Mouse (Mus musculus): ENCODE results near the gene Bin2. TPM values are rescaled to one million over a fixed set of nuclear protein-coding genes. Genes with fewer than 3 reads are reported as not detected.

Bin2 gene
- polyA plus RNA-seq, 1 experiment: 4.5 TPM

DNA sequence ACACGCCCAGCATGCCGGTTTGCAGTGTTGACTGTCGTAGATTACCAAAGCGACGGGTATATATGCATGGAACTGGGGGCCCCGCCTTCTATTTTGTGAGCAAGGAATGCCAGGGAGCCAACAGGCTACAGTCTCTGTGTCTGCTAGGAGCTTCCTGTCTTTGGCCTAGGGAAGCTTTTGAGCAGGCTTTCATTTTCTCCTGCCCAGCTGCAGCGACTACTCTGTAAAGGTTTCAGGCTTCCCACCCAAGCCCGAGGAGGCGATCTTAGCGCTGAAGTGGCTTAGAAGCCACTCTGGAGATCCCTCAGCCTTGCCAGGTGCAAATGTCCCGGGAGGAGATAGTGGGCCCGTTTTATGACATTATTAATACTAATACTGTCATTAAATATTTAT is 70.5 kb downstream of the Bin2 start:
- WGBS: 2% methylated on average over 12 of the region's 12 CpGs
- DNase-seq (ENCODE audit: low read depth, low spot score): no peak

GRCm38 (mm10) chr15:100598287-100598882 is 71.0 kb downstream of the Bin2 start:
- DNase-seq (ENCODE audit: low read depth, low spot score): no peak

GRCm38 (mm10) chr15:100592817-100593216 is 76.5 kb downstream of the Bin2 start:
- no peak for DNase-seq (ENCODE audit: low read depth, low spot score)
- 77% methylated on average over 6 of the region's 6 CpGs for WGBS

More at GRCm38 (mm10) chr15:100598287-100598882, 71.0 kb downstream of the Bin2 start:
- 20% methylated on average over 9 of the region's 9 CpGs for WGBS

Other genes starting within 250 kb of the Bin2 start
- gene Gm5475, start 247.4 kb downstream of the Bin2 start, polyA plus RNA-seq (2012; rRNA removed): 0.07 and 0.18 TPM in 2 replicates
- gene Slc11a2, start 244.5 kb downstream of the Bin2 start, polyA plus RNA-seq (2012; rRNA removed): 42.1 and 56.1 TPM in 2 replicates
- gene Letmd1, start 200.5 kb downstream of the Bin2 start, polyA plus RNA-seq (2012; rRNA removed): 30.1 and 36.7 TPM in 2 replicates
- 1.3 and 1.4 TPM in 2 replicates for gene Csrnp2, start 174.1 kb downstream of the Bin2 start, polyA plus RNA-seq (2012; rRNA removed)
- gene Tfcp2, start 117.5 kb downstream of the Bin2 start, polyA plus RNA-seq (2012; rRNA removed): 3.4 and 4.0 TPM in 2 replicates
- 4.0 and 6.0 TPM in 2 replicates for gene Pou6f1, start 69.6 kb downstream of the Bin2 start, polyA plus RNA-seq (2012; rRNA removed)
- 646 and 817 TPM in 2 replicates for gene Dazap2, start 54.2 kb downstream of the Bin2 start, polyA plus RNA-seq (2012; rRNA removed)
- gene Smagp, start 32.6 kb downstream of the Bin2 start, polyA plus RNA-seq (2012; rRNA removed): 191 and 206 TPM in 2 replicates
- 13.7 and 21.9 TPM in 2 replicates for gene Cela1, start 18.4 kb upstream of the Bin2 start, polyA plus RNA-seq (2012; rRNA removed)
- gene Galnt6, start 59.8 kb upstream of the Bin2 start, polyA plus RNA-seq (2012; rRNA removed): 48.3 and 70.0 TPM in 2 replicates
- 1.2 and 1.8 TPM in 2 replicates for gene Slc4a8, start 92.2 kb upstream of the Bin2 start, polyA plus RNA-seq (2012; rRNA removed)
- 0.37 and 1.5 TPM in 2 replicates for gene Scn8a, start 200.3 kb upstream of the Bin2 start, polyA plus RNA-seq (2012; rRNA removed)